In genomic region chr6:58609919-58610759, GRCm38 (mm10) we compare ENCODE assay signal across 14 mouse cellular contexts. TPM values are rescaled to one million over a fixed set of nuclear protein-coding genes. Genes with fewer than 3 reads are reported as not detected.
A peak's percentile ranks its signal among the peaks of the same experiment; 100 is the strongest.
DNase-seq lines count a peak whose midpoint lies in the region; ATAC-seq and TF ChIP-seq lines count a peak whose summit lies in the region.
"Had no signal": no experiment of that assay in that cellular context is flagged by ENCODE, and none has a peak within 500 bp of the region (broad histone marks: within the 10 kb centered on the region; RNA-seq: fewer than 3 reads in every experiment).

No protein-coding gene starts in this region.

- H3K9me3 ChIP-seq in heart, postnatal 0 days (replicated peaks; ENCODE audit: control insufficient read depth, low read length) = peaks cover 11% of the 10 kb centered on the region
- peaks cover 4% of the 10 kb centered on the region; the same call in 1 of the 2 replicates for H3K9me3 ChIP-seq in heart, embryonic 11.5 days (replicated peaks; ENCODE audit: control insufficient read depth, low read length)
- H3K9me3 ChIP-seq in neural tube, embryonic 12.5 days = peaks cover 5% of the 10 kb centered on the region; the same call in 1 of the 2 replicates
- peaks cover 9% of the 10 kb centered on the region; the same call in 1 of the 2 replicates for H3K9me3 ChIP-seq in neural tube, embryonic 15.5 days (replicated peaks)
- 0 out of 2 replicates have a peak, but pooled peaks cover 2% of the 10 kb centered on the region for H3K9me3 ChIP-seq in liver, embryonic 13.5 days (replicated peaks)
- H3K9me3 ChIP-seq in stomach, postnatal 0 days (ENCODE audit: control insufficient read depth, low read length) = peaks cover 4% of the 10 kb centered on the region

- H3K4me1 ChIP-seq in heart, postnatal 0 days (ENCODE audit: control insufficient read depth, insufficient read depth) = 0 out of 2 replicates have a peak, but pooled peaks cover 2% of the 10 kb centered on the region
- H3K4me1 ChIP-seq in heart, embryonic 11.5 days (ENCODE audit: control insufficient read depth, insufficient read depth, low read length) = no peaks in the 10 kb centered on the region
- H3K4me1 ChIP-seq in neural tube, embryonic 12.5 days = no peaks in the 10 kb centered on the region
- H3K4me1 ChIP-seq in neural tube, embryonic 15.5 days = no peaks in the 10 kb centered on the region
- peaks cover 25% of the 10 kb centered on the region for H3K4me1 ChIP-seq in liver, embryonic 13.5 days (replicated peaks)
- no peaks in the 10 kb centered on the region for H3K4me1 ChIP-seq in stomach, postnatal 0 days (replicated peaks; ENCODE audit: control insufficient read depth, insufficient read depth)

- no peak overlapping the region for H3K9ac ChIP-seq in heart, postnatal 0 days (replicated peaks; ENCODE audit: low read depth, low read length)
- no peak overlapping the region for H3K9ac ChIP-seq in heart, embryonic 11.5 days (ENCODE audit: low read depth, low read length)
- H3K9ac ChIP-seq in neural tube, embryonic 12.5 days = no peak overlapping the region
- H3K9ac ChIP-seq in neural tube, embryonic 15.5 days (replicated peaks) = no peak overlapping the region
- H3K9ac ChIP-seq in liver, embryonic 13.5 days = no peak overlapping the region
- no peak overlapping the region for H3K9ac ChIP-seq in stomach, postnatal 0 days (ENCODE audit: low read length)
- H3K9ac ChIP-seq: lung, embryonic 14.5 days had no signal

- H3K27ac ChIP-seq in heart, postnatal 0 days (ENCODE audit: low read depth) = no peak overlapping the region
- no peak overlapping the region for H3K27ac ChIP-seq in heart, embryonic 11.5 days (ENCODE audit: low read depth, low read length)
- no peak overlapping the region for H3K27ac ChIP-seq in neural tube, embryonic 12.5 days
- H3K27ac ChIP-seq in neural tube, embryonic 15.5 days (replicated peaks) = no peak overlapping the region
- H3K27ac ChIP-seq in liver, embryonic 13.5 days = no peak overlapping the region
- no peak overlapping the region for H3K27ac ChIP-seq in stomach, postnatal 0 days (replicated peaks)

- H3K4me2 ChIP-seq in heart, postnatal 0 days (ENCODE audit: low read depth, low read length) = no peak overlapping the region
- no peak overlapping the region for H3K4me2 ChIP-seq in heart, embryonic 11.5 days
- H3K4me2 ChIP-seq in neural tube, embryonic 12.5 days (replicated peaks) = no peak overlapping the region
- H3K4me2 ChIP-seq in neural tube, embryonic 15.5 days = no peak overlapping the region
- H3K4me2 ChIP-seq in liver, embryonic 13.5 days = no peak overlapping the region; the same call in 1 of the 2 replicates
- H3K4me2 ChIP-seq in stomach, postnatal 0 days (replicated peaks; ENCODE audit: low read depth) = no peak overlapping the region
- H3K4me2 ChIP-seq: lung, embryonic 14.5 days had no signal

- no peak for TF ChIP-seq CTCF in heart, postnatal 0 days (IDR thresholded peaks at IDR 0.05; ENCODE audit: low read depth)
- TF ChIP-seq CTCF in stomach, postnatal 0 days (IDR thresholded peaks at IDR 0.05; ENCODE audit: low read depth) = no peak

- TF ChIP-seq EP300 in heart, postnatal 0 days (IDR thresholded peaks at IDR 0.05; ENCODE audit: low read depth) = no peak
- TF ChIP-seq EP300 in stomach, postnatal 0 days (optimal IDR thresholded peaks at IDR 0.05) = no peak

- intact Hi-C loops in left cerebral cortex, postnatal 10 days (cut with DNase I) = loop anchor here (5.0 kb wide), 1 partner anchor 572 kb away; no protein-coding TSS in a partner anchor

- H3K36me3 ChIP-seq in heart, postnatal 0 days (replicated peaks; ENCODE audit: control insufficient read depth, insufficient read depth, low read length) = no peaks in the 10 kb centered on the region
- H3K36me3 ChIP-seq in heart, embryonic 11.5 days (ENCODE audit: control insufficient read depth, insufficient read depth, low read length) = no peaks in the 10 kb centered on the region
- no peaks in the 10 kb centered on the region for H3K36me3 ChIP-seq in neural tube, embryonic 12.5 days
- no peaks in the 10 kb centered on the region for H3K36me3 ChIP-seq in neural tube, embryonic 15.5 days
- no peaks in the 10 kb centered on the region for H3K36me3 ChIP-seq in liver, embryonic 13.5 days
- H3K36me3 ChIP-seq in stomach, postnatal 0 days (ENCODE audit: control insufficient read depth, insufficient read depth, low read length) = no peaks in the 10 kb centered on the region

- WGBS in heart, postnatal 0 days = 69% methylated on average over 6 of the region's 6 CpGs
- WGBS in heart, embryonic 11.5 days (ENCODE audit: insufficient replicate concordance) = 74% methylated on average over 6 of the region's 6 CpGs
- 85% methylated on average over 6 of the region's 6 CpGs for WGBS in neural tube, embryonic 12.5 days
- 77% methylated on average over 6 of the region's 6 CpGs for WGBS in neural tube, embryonic 15.5 days
- WGBS in liver, embryonic 13.5 days (ENCODE audit: insufficient replicate concordance) = 51% methylated on average over 6 of the region's 6 CpGs
- WGBS in stomach, postnatal 0 days = 70% methylated on average over 6 of the region's 6 CpGs

- ATAC-seq in heart, postnatal 0 days (ENCODE audit: insufficient read depth, low read depth) = 0 out of 2 replicates have a peak, but pooled peaks have one; percentile 3
- ATAC-seq in heart, embryonic 11.5 days (replicated peaks; ENCODE audit: insufficient number of reproducible peaks, low FRiP score, low TSS enrichment) = no peak
- ATAC-seq in neural tube, embryonic 12.5 days (ENCODE audit: low FRiP score, low read depth) = peak; percentile 22; the same call in 1 of the 2 replicates
- no peak for ATAC-seq in neural tube, embryonic 15.5 days (ENCODE audit: low FRiP score)
- peak; percentile 90 for ATAC-seq in liver, embryonic 13.5 days (ENCODE audit: low read depth)
- peak; percentile 44 for ATAC-seq in stomach, postnatal 0 days (ENCODE audit: low FRiP score, low TSS enrichment)
- ATAC-seq: Patski had no signal

- no peaks in the 10 kb centered on the region for H3K27me3 ChIP-seq in heart, postnatal 0 days (ENCODE audit: control insufficient read depth, insufficient read depth, low read length)
- H3K27me3 ChIP-seq in heart, embryonic 11.5 days (ENCODE audit: control insufficient read depth, insufficient read depth, low read length) = no peaks in the 10 kb centered on the region
- H3K27me3 ChIP-seq in neural tube, embryonic 12.5 days (replicated peaks) = no peaks in the 10 kb centered on the region
- H3K27me3 ChIP-seq in neural tube, embryonic 15.5 days (replicated peaks) = no peaks in the 10 kb centered on the region
- no peaks in the 10 kb centered on the region for H3K27me3 ChIP-seq in liver, embryonic 13.5 days
- no peaks in the 10 kb centered on the region for H3K27me3 ChIP-seq in stomach, postnatal 0 days (ENCODE audit: control insufficient read depth, insufficient read depth, low read length)
- H3K27me3 ChIP-seq: Patski had no signal

- H3K4me3 ChIP-seq in heart, postnatal 0 days (ENCODE audit: low read depth, low read length) = no peak overlapping the region
- H3K4me3 ChIP-seq in heart, embryonic 11.5 days (ENCODE audit: low read depth, low read length) = no peak overlapping the region
- no peak overlapping the region for H3K4me3 ChIP-seq in neural tube, embryonic 12.5 days
- H3K4me3 ChIP-seq in neural tube, embryonic 15.5 days (replicated peaks) = no peak overlapping the region
- H3K4me3 ChIP-seq in liver, embryonic 13.5 days (replicated peaks) = no peak overlapping the region
- no peak overlapping the region for H3K4me3 ChIP-seq in stomach, postnatal 0 days (ENCODE audit: low read depth, low read length)

- DNase-seq in heart, postnatal 0 days (ENCODE audit: low spot score) = no peak
- peak; percentile 21 for DNase-seq in liver, embryonic 13.5 days
- DNase-seq in stomach, postnatal 0 days (ENCODE audit: low spot score) = no peak
- DNase-seq in left cerebral cortex, postnatal 10 days (ENCODE audit: extremely low spot score in 1 of 2, low spot score in 2 of 2) = no peak
- no peak for DNase-seq in heart, postnatal 4 days
- DNase-seq: adrenal gland, postnatal 10 days; cerebellum, adult 2 months; gastrocnemius, postnatal 25 days; lung, embryonic 14.5 days; retina, postnatal 1 day had no signal

RNA-seq across cellular contexts. Expression of gene Abcg2, which starts 25.8 kb away (rescaled TPM):
- total RNA-seq in heart, postnatal 0 days (2014; rRNA removed; ENCODE audit: low replicate concordance) = 59.8 and 74.3 TPM in 2 replicates
- polyA plus RNA-seq in heart, postnatal 0 days (2015; fragmentation: Nextera tagmentation; extraction: Ambion mirVana) = 42.1 and 47.3 TPM in 2 replicates
- polyA plus RNA-seq in heart, embryonic 11.5 days (2014; fragmentation: Nextera tagmentation; extraction: Ambion mirVana) = 67.8 and 80.9 TPM in 2 replicates
- 40.4 and 44.0 TPM in 2 replicates for polyA plus RNA-seq in neural tube, embryonic 12.5 days (2016; fragmentation: Nextera tagmentation; extraction: Ambion mirVana)
- polyA plus RNA-seq in neural tube, embryonic 15.5 days (2015; fragmentation: Nextera tagmentation; extraction: Ambion mirVana) = 35.8 and 45.3 TPM in 2 replicates
- polyA plus RNA-seq in liver, embryonic 13.5 days (2015; fragmentation: Nextera tagmentation; extraction: Ambion mirVana) = 201 and 233 TPM in 2 replicates
- polyA plus RNA-seq in stomach, postnatal 0 days (2015; fragmentation: Nextera tagmentation; extraction: Ambion mirVana) = 18.1 and 19.2 TPM in 2 replicates
- total RNA-seq in left cerebral cortex, postnatal 10 days (2021) = 10 to 100 TPM; 27.0 to 28.6 TPM
- 10 to 100 TPM; 42.0 to 51.8 TPM for total RNA-seq in heart, postnatal 4 days (2021)

Comparison
In these comparisons a context has a peak if more than half of its experiments do, and no peak if none do; other contexts are left out.
1. ATAC-seq: peak in heart, postnatal 0 days (single experiment), neural tube, embryonic 12.5 days (single experiment), liver, embryonic 13.5 days (single experiment) and stomach, postnatal 0 days (single experiment); none in heart, embryonic 11.5 days (single experiment) and neural tube, embryonic 15.5 days (single experiment).